Mouse (Mus musculus) liver, embryonic 14.5 days (tissue): ENCODE measurements around the gene Tmem128.

Source experiments
- CTCF ChIP-seq: IDR thresholded peaks from 2 replicates; pipeline ENCODE4 v1.5.1; 2016; ENCODE audit warnings: antibody characterized with exemption, low read depth, control low read depth
- EP300 ChIP-seq: IDR thresholded peaks from 2 replicates; pipeline ENCODE4 v1.6.1; 2016; ENCODE audit warnings: antibody characterized with exemption, low read depth

DNA sequence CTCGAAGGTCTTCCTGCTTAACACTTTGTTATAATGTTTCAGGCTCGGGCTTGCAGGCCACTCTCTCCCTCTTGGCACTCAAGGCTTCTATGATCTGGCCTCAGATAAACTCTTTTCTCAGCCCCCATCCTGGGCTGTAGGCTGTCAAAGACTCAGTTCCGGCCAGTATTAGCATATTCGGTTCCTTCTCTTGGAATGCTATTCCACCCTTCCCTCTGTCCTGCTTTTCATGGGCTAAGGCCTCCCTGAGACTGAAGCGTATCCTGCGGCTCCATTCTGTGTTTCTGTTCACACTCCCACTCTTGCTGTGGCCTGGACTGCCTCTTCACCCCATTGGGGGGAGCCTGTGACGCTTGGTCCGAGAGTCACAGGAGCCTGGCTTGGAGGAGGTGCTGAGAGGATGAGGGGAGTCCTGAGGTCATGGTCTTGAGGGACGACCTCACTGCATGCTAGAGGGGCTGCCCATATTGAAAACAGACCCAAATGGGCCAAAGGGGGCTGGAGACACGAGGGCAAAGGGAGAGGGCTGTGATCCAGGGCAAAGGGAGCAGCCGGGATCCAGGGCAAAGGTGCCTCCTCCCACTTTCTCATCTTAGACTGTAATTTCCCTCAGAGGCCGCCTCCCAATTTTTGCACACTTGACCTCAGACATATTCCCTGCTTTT is 18.1 kb downstream of the Tmem128 start:
- TF ChIP-seq CTCF (no peak), EP300 (no peak)
